Mouse (Mus musculus) hindbrain, embryonic 11.5 days (tissue): ENCODE results near the gene Tspan4. TPM values are rescaled to one million over a fixed set of nuclear protein-coding genes. Genes with fewer than 3 reads are reported as not detected.
"Not testable (repeated sequence)": the region's sequence is repeated elsewhere in the genome, so short reads cannot be mapped to it uniquely, and the experiment has no call there.

Experiments used
- ATAC-seq: fragments of 200-750 bp; cut with Nextera tagmentation; 2 replicates; pipeline ENCODE4 v1.8.0; 2017; ENCODE audit warnings: mild to moderate bottlenecking, moderate TSS enrichment, moderate library complexity; ENCODE audit not compliant: low FRiP score
- DNase-seq: peaks from one replicate; pipeline ENCODE4 v3.0.0-alpha.2; 2015; ENCODE audit warnings: low spot score
- H3K27ac ChIP-seq: fragments of 300-500 bp; sonication (generic); 2 replicates; pipeline ENCODE4 v1.5.1; 2014; ENCODE audit warnings: mild to moderate bottlenecking, low read depth, low read length
- H3K27me3 ChIP-seq: fragments of 300-500 bp; sonication (generic); 2 replicates; pipeline ENCODE4 v1.6.1; 2014; ENCODE audit warnings: mild to moderate bottlenecking, low read length, moderate library complexity, mixed read lengths; ENCODE audit not compliant: control insufficient read depth, insufficient read depth
- H3K36me3 ChIP-seq: fragments of 300-500 bp; sonication (generic); 2 replicates; pipeline ENCODE4 v1.6.1; 2014; ENCODE audit warnings: mild to moderate bottlenecking, low read length, moderate library complexity, mixed read lengths; ENCODE audit not compliant: control insufficient read depth, insufficient read depth
- H3K4me1 ChIP-seq: fragments of 300-500 bp; sonication (generic); replicated peaks from 2 replicates; pipeline ENCODE4 v1.6.1; 2014; ENCODE audit warnings: low read length, mixed read lengths; ENCODE audit not compliant: control insufficient read depth, insufficient read depth
- H3K4me2 ChIP-seq: fragments of 300-500 bp; sonication (generic); replicated peaks from 2 replicates; pipeline ENCODE4 v1.6.1; 2014; ENCODE audit warnings: mild to moderate bottlenecking, low read depth, low read length
- H3K4me3 ChIP-seq: fragments of 300-500 bp; sonication (generic); 2 replicates; pipeline ENCODE4 v1.5.1; 2014; ENCODE audit warnings: low read depth, low read length
- H3K9ac ChIP-seq: fragments of 300-500 bp; sonication (generic); 2 replicates; pipeline ENCODE4 v1.6.1; 2014; ENCODE audit warnings: low read depth, low read length
- H3K9me3 ChIP-seq: fragments of 300-500 bp; sonication (generic); 2 replicates; pipeline ENCODE4 v1.6.1; 2016; ENCODE audit warnings: low read length; ENCODE audit not compliant: control insufficient read depth
- WGBS: fragments of 180-500 bp; shearing (Covaris S2); extraction: QIAGEN DNeasy Blood & Tissue Kit; methylation state at CpG from one replicate; pipeline ENCODE4 v1.1.7; 2014; 5-methylcytosine and 5-hydroxymethylcytosine counted together
- polyA plus RNA-seq: library from polyadenylated mRNA; unstranded; fragments of >200 nt; fragmentation: Nextera tagmentation; extraction: Ambion mirVana; gene quantifications from 2 replicates; pipeline ENCODE4 v1.2.1, GENCODE M21; 2014

Gene Tspan4
- polyA plus RNA-seq, 1 experiment from 2014 or later: 31.4 TPM

DNA sequence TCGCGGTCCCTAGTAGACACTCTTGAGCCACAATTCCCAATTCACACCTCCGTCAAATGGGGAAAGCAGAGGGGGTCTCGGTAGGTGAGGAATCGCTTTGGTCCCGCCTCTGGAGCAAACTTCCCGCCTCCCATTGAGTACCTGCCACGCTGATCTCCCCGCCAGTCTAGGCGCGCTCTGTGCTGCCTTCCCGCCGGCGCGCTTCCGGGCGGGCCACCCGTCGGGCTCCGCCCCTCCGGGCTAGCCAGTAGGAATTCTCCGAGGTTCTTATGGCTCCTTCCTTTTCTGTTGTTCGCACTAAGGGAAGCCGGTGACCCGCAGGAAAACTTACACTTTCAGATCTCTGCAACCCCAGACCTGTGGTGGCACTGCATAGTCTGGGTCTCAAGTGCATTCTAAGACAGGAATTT lies 31.2 kb upstream of the Tspan4 start, which contains the start of gene Pidd1:
Gene Pidd1 (minus strand): TSS at position 198 of the 410 bp plus-strand sequence.
- Histone ChIP-seq H3K9me3 (no peaks in the 10 kb centered on the region), H3K36me3 (no peaks in the 10 kb centered on the region), H3K4me2 (peak within 1 kb of the TSS; percentile 68), H3K4me3 (peak within 1 kb of the TSS; percentile 37), H3K4me1 (peaks cover 11% of the 10 kb centered on the region), H3K27ac (0 out of 2 replicates have a peak within 1 kb of the TSS, but pooled peaks have one; percentile 9), H3K9ac (peak within 1 kb of the TSS; percentile 70), H3K27me3 (no peaks in the 10 kb centered on the region)
- under 1% methylated on average over 25 of the region's 25 CpGs for WGBS
- DNase-seq (peak; percentile 81), ATAC-seq (peak; percentile 28; the same call in 1 of the 2 replicates)

DNA sequence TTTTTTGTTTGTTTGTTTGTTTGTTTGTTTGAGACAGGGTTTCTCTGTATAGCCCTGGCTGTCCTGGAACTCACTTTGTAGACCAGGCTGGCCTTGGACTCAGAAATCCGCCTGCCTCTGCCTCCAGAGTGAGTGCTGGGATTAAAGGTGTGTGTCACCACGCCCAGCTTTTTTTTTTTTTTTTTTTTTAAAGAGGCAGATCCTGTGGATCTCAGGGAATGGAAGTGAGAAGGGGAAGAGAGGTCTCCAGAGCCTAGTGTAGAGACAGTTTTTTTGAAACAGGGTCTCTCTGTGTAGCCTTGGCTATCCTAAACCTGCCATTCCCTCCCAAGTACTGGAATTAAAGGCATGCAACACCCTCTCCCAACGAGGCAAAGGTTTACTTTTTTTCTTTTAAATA lies 28.7 kb upstream of the Tspan4 start:
- not testable (repeated sequence) for DNase-seq, H3K36me3 ChIP-seq, H3K9ac ChIP-seq, H3K27ac ChIP-seq, ATAC-seq, H3K4me2 ChIP-seq, H3K9me3 ChIP-seq, H3K27me3 ChIP-seq, H3K4me3 ChIP-seq
- H3K4me1 ChIP-seq: peaks cover 11% of the 10 kb centered on the region
- 86% methylated on average over 3 of the region's 3 CpGs for WGBS

DNA sequence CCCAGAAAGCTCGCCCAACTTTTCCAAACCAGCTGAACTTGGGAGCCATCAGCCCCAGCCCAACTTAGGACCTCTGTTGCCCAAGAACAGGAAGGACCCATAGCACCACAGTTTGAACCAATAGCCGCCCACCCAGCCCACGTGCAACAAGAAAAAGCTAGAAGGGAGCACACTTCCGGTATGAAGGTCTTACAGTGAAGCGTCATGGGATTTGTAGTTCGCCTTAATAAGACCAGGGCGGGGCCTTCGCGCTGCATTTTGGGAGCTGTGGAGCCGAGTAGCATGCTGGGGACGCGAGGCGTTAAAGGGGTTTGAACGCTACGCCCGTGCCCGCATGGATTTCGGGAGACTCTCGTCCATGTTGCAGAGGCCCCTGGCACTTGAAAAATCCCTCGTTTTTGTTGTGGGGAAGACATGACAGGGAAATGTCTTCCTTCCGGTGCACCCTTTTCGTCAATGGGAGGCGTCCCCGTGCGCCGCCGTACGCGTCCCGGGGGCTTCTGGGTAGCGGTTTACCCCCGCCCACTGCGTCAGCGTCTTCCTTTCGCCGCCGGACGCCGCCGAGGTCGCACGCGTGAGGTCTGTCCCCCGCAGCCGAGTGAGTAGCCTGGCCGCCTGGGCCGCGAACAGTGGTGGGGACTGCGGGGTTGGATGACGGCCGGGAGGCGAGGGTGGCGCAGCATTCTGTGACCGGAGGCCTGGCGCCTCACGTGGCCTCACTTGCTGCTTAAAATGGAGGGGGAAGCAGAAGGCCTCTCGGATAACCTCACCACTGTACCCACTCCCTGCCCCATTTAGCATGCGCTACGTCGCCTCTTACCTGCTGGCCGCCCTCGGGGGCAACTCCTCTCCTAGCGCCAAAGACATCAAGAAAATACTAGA lies 27.7 kb upstream of the Tspan4 start, which contains the start of gene Rplp2:
Gene Rplp2 (plus strand): TSS at position 261 of the 882 bp plus-strand sequence.
- peak within 1 kb of the TSS; percentile 87 for H3K4me3 ChIP-seq
- peak within 1 kb of the TSS; percentile 90 for H3K9ac ChIP-seq
- 0 out of 2 replicates have a peak, but pooled peaks cover 2% of the 10 kb centered on the region for H3K36me3 ChIP-seq
- H3K27me3 ChIP-seq: no peaks in the 10 kb centered on the region
- peak within 1 kb of the TSS; percentile 74 for H3K27ac ChIP-seq
- WGBS: under 1% methylated on average over 63 of the region's 63 CpGs
- H3K4me2 ChIP-seq: peak within 1 kb of the TSS; percentile 55
- no peaks in the 10 kb centered on the region for H3K9me3 ChIP-seq
- peak; percentile 90 for ATAC-seq
- H3K4me1 ChIP-seq: peaks cover 11% of the 10 kb centered on the region
- peak; percentile 93 for DNase-seq

DNA sequence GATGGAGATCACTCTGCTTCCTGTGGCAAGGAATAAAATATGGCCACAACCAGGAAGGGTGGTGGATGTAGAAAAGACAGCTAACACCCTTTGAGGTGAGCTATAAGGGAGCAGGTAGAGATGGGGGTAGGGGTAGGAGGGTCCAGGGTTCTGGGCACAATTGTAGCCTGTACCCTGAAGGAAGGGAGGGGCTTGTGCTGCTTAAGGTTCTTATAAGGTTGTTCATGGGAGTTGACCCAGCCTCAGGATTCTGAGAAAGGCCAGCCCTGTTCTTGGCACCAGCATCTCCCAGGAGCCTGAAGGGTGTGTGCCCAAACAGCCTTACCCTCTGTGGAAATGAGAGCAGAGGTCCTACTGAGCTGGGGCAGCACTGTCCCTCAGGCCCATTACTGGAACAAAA lies 23.1 kb upstream of the Tspan4 start:
- Histone ChIP-seq H3K4me2 (no peak overlapping the region), H3K9me3 (no peaks in the 10 kb centered on the region), H3K27ac (no peak overlapping the region), H3K4me1 (peaks cover 4% of the 10 kb centered on the region), H3K36me3 (0 out of 2 replicates have a peak, but pooled peaks cover 2% of the 10 kb centered on the region), H3K9ac (no peak overlapping the region), H3K27me3 (no peaks in the 10 kb centered on the region), H3K4me3 (no peak overlapping the region)
- DNase-seq (no peak), ATAC-seq (no peak)

DNA sequence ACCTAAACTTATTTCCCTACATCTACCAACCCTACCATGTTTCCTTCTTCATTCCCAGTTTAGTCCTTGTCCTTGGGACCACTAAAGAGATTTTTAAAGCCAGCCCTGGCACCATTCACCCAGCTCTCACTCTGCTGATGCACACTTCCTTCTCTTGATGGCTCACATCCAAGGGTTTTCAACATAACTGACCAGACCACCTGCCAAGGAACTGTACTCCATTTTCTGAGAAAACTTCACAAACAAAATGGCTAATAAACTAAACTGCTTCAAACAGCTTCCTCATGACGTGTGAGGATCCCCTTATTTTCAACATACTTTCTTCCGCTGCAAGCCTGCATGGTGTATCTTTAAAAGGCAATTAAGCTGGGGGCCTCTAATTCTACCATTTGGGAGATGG lies 21.4 kb upstream of the Tspan4 start:
- no peak for DNase-seq
- 87% methylated on average over 2 of the region's 2 CpGs for WGBS

DNA sequence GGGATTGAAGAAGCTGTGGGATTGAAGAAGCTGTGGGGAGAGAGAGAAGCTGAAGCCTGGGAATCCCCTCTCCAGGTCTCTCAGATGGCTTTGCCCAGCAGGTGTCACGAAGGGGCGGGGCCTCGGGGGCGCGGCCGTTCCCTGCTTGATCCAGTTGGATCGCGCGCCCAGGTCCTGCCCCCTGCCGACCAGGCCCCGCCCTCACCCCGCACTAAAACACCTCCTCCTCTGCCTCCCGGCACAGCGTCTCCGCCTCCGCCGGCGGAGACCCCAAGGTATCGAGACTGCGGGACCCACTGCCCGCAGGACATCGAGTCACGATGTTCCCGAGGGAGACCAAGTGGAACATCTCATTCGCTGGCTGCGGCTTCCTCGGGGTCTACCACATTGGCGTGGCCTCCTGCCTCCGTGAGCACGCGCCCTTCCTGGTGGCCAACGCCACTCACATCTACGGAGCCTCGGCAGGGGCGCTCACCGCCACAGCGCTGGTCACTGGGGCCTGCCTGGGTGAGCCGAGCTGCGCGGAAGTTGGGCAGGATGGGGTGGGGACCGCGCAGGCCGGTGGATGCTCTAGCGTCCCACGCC lies 20.0 kb upstream of the Tspan4 start, which contains the start of gene Pnpla2:
Gene Pnpla2 (plus strand): TSS at position 232 of the 585 bp plus-strand sequence.
- H3K27me3 ChIP-seq: peaks cover 9% of the 10 kb centered on the region
- peak within 1 kb of the TSS; percentile 53 for H3K4me3 ChIP-seq
- 0 out of 2 replicates have a peak within 1 kb of the TSS, but pooled peaks have one; percentile 45 for H3K27ac ChIP-seq
- peak within 1 kb of the TSS; percentile 66 for H3K9ac ChIP-seq
- ATAC-seq (peak; percentile 82), DNase-seq (peak; percentile 89)
- 1% methylated on average over 45 of the region's 45 CpGs for WGBS
- H3K9me3 ChIP-seq: no peaks in the 10 kb centered on the region
- no peaks in the 10 kb centered on the region; the same call in 1 of the 2 replicates for H3K4me1 ChIP-seq
- H3K4me2 ChIP-seq: peak within 1 kb of the TSS; percentile 82
- 0 out of 2 replicates have a peak, but pooled peaks cover 2% of the 10 kb centered on the region for H3K36me3 ChIP-seq

More for the DNA sequence above, 21.4 kb upstream of the Tspan4 start:
- Histone ChIP-seq H3K27ac (no peak overlapping the region), H3K27me3 (no peaks in the 10 kb centered on the region), H3K4me1 (peaks cover 2% of the 10 kb centered on the region), H3K36me3 (0 out of 2 replicates have a peak, but pooled peaks cover 2% of the 10 kb centered on the region), H3K9ac (no peak overlapping the region), H3K4me3 (no peak overlapping the region), H3K9me3 (no peaks in the 10 kb centered on the region), H3K4me2 (no peak overlapping the region)
- ATAC-seq: no peak

DNA sequence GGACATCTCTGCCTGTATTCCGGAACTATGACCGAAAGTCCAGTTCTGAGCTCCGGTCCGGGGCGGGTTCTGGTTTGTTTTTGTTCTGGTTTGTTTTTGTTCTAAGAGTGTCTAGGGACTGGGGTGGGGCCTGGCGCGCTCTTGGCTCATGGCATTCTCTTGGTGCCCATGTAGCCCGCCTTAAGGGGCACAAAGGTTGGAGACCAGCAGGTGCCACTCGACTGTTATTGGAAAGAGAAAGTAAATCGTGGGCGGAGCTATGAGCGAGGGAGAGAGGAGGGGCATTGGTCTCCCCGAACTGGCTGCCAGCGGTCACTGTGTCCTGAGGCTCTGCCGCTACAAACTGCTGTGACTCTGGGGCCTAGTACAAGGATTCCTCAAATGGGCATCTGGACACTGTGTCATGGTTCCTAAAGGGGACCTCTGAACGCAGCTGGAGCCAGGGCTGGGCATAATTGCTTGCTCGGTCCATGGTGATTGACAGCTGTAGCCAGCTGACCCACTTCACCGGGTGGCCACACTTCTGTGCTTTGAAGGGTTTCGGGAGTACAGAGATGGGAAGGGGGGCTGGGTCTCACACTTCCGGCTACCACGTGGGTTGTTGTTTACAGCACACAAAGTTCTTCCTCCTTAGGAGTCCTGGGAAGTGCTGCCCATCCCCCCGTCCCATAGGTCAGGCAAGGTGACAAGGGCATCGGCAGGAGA lies 19.3 kb upstream of the Tspan4 start:
- under 1% methylated on average over 23 of the region's 23 CpGs for WGBS
- DNase-seq (peak; percentile 64), ATAC-seq (peak; percentile 30)

DNA sequence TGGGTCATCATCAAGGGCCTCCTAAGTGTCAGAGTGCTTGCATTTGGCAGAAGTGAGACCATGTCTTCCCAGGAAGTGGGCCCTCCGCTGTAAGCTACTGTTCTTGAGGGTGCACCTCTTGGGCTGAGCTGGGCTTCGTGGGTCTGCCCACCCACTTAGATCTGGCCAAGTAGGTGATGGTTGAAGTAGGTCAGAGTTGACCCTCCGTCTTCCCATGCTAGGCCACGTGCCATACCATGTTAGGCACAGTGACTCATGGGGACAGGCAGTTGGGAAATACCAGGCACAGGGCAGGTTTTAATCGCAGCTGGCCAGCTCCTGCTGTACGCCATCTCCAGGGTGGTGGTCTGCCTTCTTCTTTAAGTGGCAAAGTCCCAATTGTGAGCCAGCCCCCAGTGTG lies 18.3 kb upstream of the Tspan4 start:
- H3K4me3 ChIP-seq: no peak overlapping the region
- no peak overlapping the region for H3K4me2 ChIP-seq
- no peak overlapping the region for H3K27ac ChIP-seq
- WGBS: 89% methylated on average over 6 of the region's 6 CpGs
- H3K9me3 ChIP-seq: no peaks in the 10 kb centered on the region
- H3K36me3 ChIP-seq: 0 out of 2 replicates have a peak, but pooled peaks cover 2% of the 10 kb centered on the region
- peaks cover 1% of the 10 kb centered on the region; the same call in 1 of the 2 replicates for H3K4me1 ChIP-seq
- DNase-seq: no peak
- ATAC-seq: no peak
- H3K9ac ChIP-seq: no peak overlapping the region
- H3K27me3 ChIP-seq: peaks cover 26% of the 10 kb centered on the region

More for the DNA sequence above, 19.3 kb upstream of the Tspan4 start:
- Histone ChIP-seq H3K4me3 (peak overlapping the region; percentile 53), H3K27me3 (peaks cover 16% of the 10 kb centered on the region), H3K9me3 (no peaks in the 10 kb centered on the region), H3K9ac (peak overlapping the region; percentile 66), H3K4me2 (peak overlapping the region; percentile 82), H3K36me3 (0 out of 2 replicates have a peak, but pooled peaks cover 2% of the 10 kb centered on the region), H3K4me1 (no peaks in the 10 kb centered on the region; the same call in 1 of the 2 replicates), H3K27ac (0 out of 2 replicates have a peak overlapping the region, but pooled peaks have one; percentile 45)
